Mouse (Mus musculus) heart, embryonic 13.5 days (tissue): ENCODE data around the gene Dhx9. TPM values are rescaled to one million over a fixed set of nuclear protein-coding genes. Genes with fewer than 3 reads are reported as not detected.

Experiments used
- ATAC-seq: fragments of 200-750 bp; cut with Nextera tagmentation; 2 replicates; pipeline ENCODE4 v1.8.0; 2017; ENCODE audit warnings: moderate TSS enrichment; ENCODE audit not compliant: insufficient number of reproducible peaks, low FRiP score, low TSS enrichment; ENCODE audit errors: extremely low read depth
- H3K27ac ChIP-seq: fragments of 300-500 bp; sonication (generic); replicated peaks from 2 replicates; pipeline ENCODE4 v1.5.1; 2015; ENCODE audit warnings: moderate library complexity, mild to moderate bottlenecking, inconsistent platforms
- H3K27me3 ChIP-seq: fragments of 300-500 bp; sonication (generic); replicated peaks from 2 replicates; pipeline ENCODE4 v1.6.1; 2015; ENCODE audit warnings: mild to moderate bottlenecking, inconsistent platforms
- H3K36me3 ChIP-seq: fragments of 300-500 bp; sonication (generic); 2 replicates; pipeline ENCODE4 v1.6.1; 2015; ENCODE audit warnings: mild to moderate bottlenecking, inconsistent platforms
- H3K4me1 ChIP-seq: fragments of 300-500 bp; sonication (generic); 2 replicates; pipeline ENCODE4 v1.6.1; 2015; ENCODE audit warnings: inconsistent platforms
- H3K4me2 ChIP-seq: fragments of 300-500 bp; sonication (generic); 2 replicates; pipeline ENCODE4 v1.6.1; 2015; ENCODE audit warnings: inconsistent platforms, mild to moderate bottlenecking, moderate library complexity
- H3K4me3 ChIP-seq: fragments of 300-500 bp; sonication (generic); 2 replicates; pipeline ENCODE4 v1.5.1; 2015; ENCODE audit warnings: moderate library complexity, mild to moderate bottlenecking, inconsistent platforms
- H3K9ac ChIP-seq: fragments of 300-500 bp; sonication (generic); 2 replicates; pipeline ENCODE4 v1.6.1; 2015; ENCODE audit warnings: inconsistent platforms, mild to moderate bottlenecking, moderate library complexity
- H3K9me3 ChIP-seq: fragments of 300-500 bp; sonication (generic); 2 replicates; pipeline ENCODE4 v1.6.1; 2016; ENCODE audit warnings: inconsistent platforms
- WGBS: fragments of 180-500 bp; shearing (Covaris S2); methylation state at CpG from one replicate; pipeline ENCODE4 v1.1.7; 2015; ENCODE audit warnings: mixed read lengths; 5-methylcytosine and 5-hydroxymethylcytosine counted together
- polyA plus RNA-seq: library from polyadenylated mRNA; unstranded; fragments of >200 nt; fragmentation: Nextera tagmentation; extraction: Ambion mirVana; gene quantifications from 2 replicates; pipeline ENCODE4 v1.2.1, GENCODE M21; 2015

Dhx9 gene
- polyA plus RNA-seq, 1 experiment from 2014 or later, result 21.5 TPM

- 48% methylated on average over 5 of the region's 5 CpGs for WGBS
These were observed 14.3 kb upstream of the Dhx9 start for GRCm38 (mm10) chr1:153501644-153502321.

GRCm38 (mm10) chr1:153500030-153500429 lies 12.6 kb upstream of the Dhx9 start:
- Histone ChIP-seq H3K27ac (no peak overlapping the region), H3K9ac (no peak overlapping the region), H3K4me2 (no peak overlapping the region), H3K27me3 (no peaks in the 10 kb centered on the region), H3K4me3 (no peak overlapping the region), H3K36me3 (peaks cover 3% of the 10 kb centered on the region; the same call in 1 of the 2 replicates), H3K9me3 (no peaks in the 10 kb centered on the region), H3K4me1 (no peaks in the 10 kb centered on the region)
- no peak for ATAC-seq
- 81% methylated on average over 9 of the region's 9 CpGs for WGBS

More at GRCm38 (mm10) chr1:153501644-153502321, 14.3 kb upstream of the Dhx9 start:
- no peaks in the 10 kb centered on the region for H3K9me3 ChIP-seq
- H3K4me1 ChIP-seq, result no peaks in the 10 kb centered on the region
- H3K9ac ChIP-seq, result no peak overlapping the region
- H3K4me2 ChIP-seq, result no peak overlapping the region
- no peak for ATAC-seq
- no peak overlapping the region for H3K27ac ChIP-seq
- H3K27me3 ChIP-seq, result no peaks in the 10 kb centered on the region
- H3K4me3 ChIP-seq, result no peak overlapping the region
- peaks cover 3% of the 10 kb centered on the region; the same call in 1 of the 2 replicates for H3K36me3 ChIP-seq

- H3K4me3 ChIP-seq, result no peak overlapping the region
- H3K4me2 ChIP-seq, result no peak overlapping the region
- H3K4me1 ChIP-seq, result peaks cover 7% of the 10 kb centered on the region; the same call in 1 of the 2 replicates
- 68% methylated on average over 3 of the region's 3 CpGs for WGBS
- no peak for ATAC-seq
- H3K27me3 ChIP-seq, result no peaks in the 10 kb centered on the region
- no peaks in the 10 kb centered on the region for H3K9me3 ChIP-seq
- H3K36me3 ChIP-seq, result no peaks in the 10 kb centered on the region
- H3K9ac ChIP-seq, result no peak overlapping the region
- H3K27ac ChIP-seq, result no peak overlapping the region
These were observed 8.6 kb upstream of the Dhx9 start for GRCm38 (mm10) chr1:153496030-153496429.

- Histone ChIP-seq H3K27me3 (no peaks in the 10 kb centered on the region), H3K36me3 (no peaks in the 10 kb centered on the region), H3K9me3 (no peaks in the 10 kb centered on the region), H3K4me3 (no peak overlapping the region), H3K9ac (no peak overlapping the region), H3K4me1 (peaks cover 7% of the 10 kb centered on the region; the same call in 1 of the 2 replicates), H3K27ac (no peak overlapping the region), H3K4me2 (no peak overlapping the region)
- 25% methylated on average over 6 of the region's 6 CpGs for WGBS
- ATAC-seq, result no peak
These were observed 6.5 kb upstream of the Dhx9 start for GRCm38 (mm10) chr1:153493931-153494330.

GRCm38 (mm10) chr1:153493338-153493737 lies 5.9 kb upstream of the Dhx9 start:
- Histone ChIP-seq H3K4me1 (peaks cover 7% of the 10 kb centered on the region; the same call in 1 of the 2 replicates), H3K27me3 (no peaks in the 10 kb centered on the region), H3K36me3 (no peaks in the 10 kb centered on the region), H3K4me3 (no peak overlapping the region), H3K4me2 (no peak overlapping the region), H3K9me3 (no peaks in the 10 kb centered on the region), H3K27ac (no peak overlapping the region), H3K9ac (no peak overlapping the region)
- ATAC-seq, result no peak
- WGBS, result 24% methylated on average over 4 of the region's 4 CpGs

- no peak overlapping the region for H3K4me3 ChIP-seq
- ATAC-seq, result no peak
- WGBS, result 100% methylated on average over 1 of the region's 1 CpGs
- peaks cover 7% of the 10 kb centered on the region; the same call in 1 of the 2 replicates for H3K4me1 ChIP-seq
- H3K9ac ChIP-seq, result no peak overlapping the region
- H3K27ac ChIP-seq, result no peak overlapping the region
- no peaks in the 10 kb centered on the region for H3K27me3 ChIP-seq
- H3K36me3 ChIP-seq, result no peaks in the 10 kb centered on the region
- no peak overlapping the region for H3K4me2 ChIP-seq
- H3K9me3 ChIP-seq, result no peaks in the 10 kb centered on the region
These were observed 4.4 kb upstream of the Dhx9 start for GRCm38 (mm10) chr1:153491822-153492221.

- Histone ChIP-seq H3K9ac (no peak overlapping the region), H3K36me3 (no peaks in the 10 kb centered on the region), H3K27ac (no peak overlapping the region), H3K4me1 (peaks cover 7% of the 10 kb centered on the region), H3K9me3 (no peaks in the 10 kb centered on the region), H3K4me3 (no peak overlapping the region), H3K4me2 (no peak overlapping the region), H3K27me3 (no peaks in the 10 kb centered on the region)
- no peak for ATAC-seq
- 71% methylated on average over 2 of the region's 2 CpGs for WGBS
These were observed 3.9 kb upstream of the Dhx9 start for GRCm38 (mm10) chr1:153491345-153491744.

GRCm38 (mm10) chr1:153489963-153490362 lies 2.5 kb upstream of the Dhx9 start:
- no peak overlapping the region for H3K9ac ChIP-seq
- no peaks in the 10 kb centered on the region for H3K36me3 ChIP-seq
- H3K4me3 ChIP-seq, result no peak overlapping the region
- no peak for ATAC-seq
- WGBS, result 76% methylated on average over 4 of the region's 4 CpGs
- no peak overlapping the region for H3K27ac ChIP-seq
- no peaks in the 10 kb centered on the region for H3K27me3 ChIP-seq
- H3K4me1 ChIP-seq, result peaks cover 21% of the 10 kb centered on the region
- H3K4me2 ChIP-seq, result no peak overlapping the region
- H3K9me3 ChIP-seq, result no peaks in the 10 kb centered on the region

GRCm38 (mm10) chr1:153489540-153489939 lies 2.1 kb upstream of the Dhx9 start:
- Histone ChIP-seq H3K9ac (no peak overlapping the region), H3K9me3 (no peaks in the 10 kb centered on the region), H3K4me3 (no peak overlapping the region), H3K27me3 (no peaks in the 10 kb centered on the region), H3K4me1 (peaks cover 25% of the 10 kb centered on the region), H3K4me2 (no peak overlapping the region), H3K36me3 (no peaks in the 10 kb centered on the region), H3K27ac (no peak overlapping the region)
- ATAC-seq, result no peak
- WGBS, result 49% methylated on average over 2 of the region's 2 CpGs

- Histone ChIP-seq H3K27me3 (no peaks in the 10 kb centered on the region), H3K4me3 (no peak overlapping the region), H3K9ac (no peak overlapping the region), H3K4me2 (no peak overlapping the region), H3K4me1 (peaks cover 29% of the 10 kb centered on the region), H3K9me3 (no peaks in the 10 kb centered on the region), H3K36me3 (no peaks in the 10 kb centered on the region; the same call in 1 of the 2 replicates), H3K27ac (no peak overlapping the region)
- WGBS, result 54% methylated on average over 7 of the region's 7 CpGs
- no peak for ATAC-seq
These were observed 1.7 kb upstream of the Dhx9 start for GRCm38 (mm10) chr1:153489132-153489531.

GRCm38 (mm10) chr1:153486767-153487499 lies 527 bp downstream of the Dhx9 start:
- peak; percentile 68 for ATAC-seq
- no peaks in the 10 kb centered on the region for H3K27me3 ChIP-seq
- H3K9me3 ChIP-seq, result no peaks in the 10 kb centered on the region
- peak overlapping the region; percentile 93 for H3K27ac ChIP-seq
- peak overlapping the region; percentile 100 for H3K4me3 ChIP-seq
- WGBS, result under 1% methylated on average over 64 of the region's 64 CpGs
- peak overlapping the region; percentile 99 for H3K9ac ChIP-seq
- peaks cover 27% of the 10 kb centered on the region for H3K4me1 ChIP-seq
- peaks cover 14% of the 10 kb centered on the region for H3K36me3 ChIP-seq
- peak overlapping the region; percentile 90 for H3K4me2 ChIP-seq
